Mouse (Mus musculus) cerebellum, postnatal 10 days (tissue): ENCODE measurements around the gene Aatk.
A peak's percentile ranks its signal among the peaks of the same experiment; 100 is the strongest.

Experiments used
- DNase-seq, 2 experiments: peaks; one replicate each; pipeline ENCODE4 v3.0.0; 2021; ENCODE audit warnings: mixed read lengths in 2 of 2

Gene Aatk

GRCm38 (mm10) chr11:120051124-120051811 is 4.3 kb upstream of the Aatk start:
- peak; percentile 86 to 91 for DNase-seq

GRCm38 (mm10) chr11:120049067-120049466 is 2.1 kb upstream of the Aatk start:
- no peak for DNase-seq

GRCm38 (mm10) chr11:120048252-120048556 is 1.2 kb upstream of the Aatk start:
- DNase-seq, result peak; percentile 88 to 90

GRCm38 (mm10) chr11:120047531-120048251 is 724 bp upstream of the Aatk start:
- DNase-seq, result peak; percentile 64 to 72

GRCm38 (mm10) chr11:120045839-120046552 is 971 bp downstream of the Aatk start:
- peak; percentile 83 to 84 for DNase-seq

- peak; percentile 45 to 50 for DNase-seq
These were observed 1.6 kb downstream of the Aatk start for GRCm38 (mm10) chr11:120045341-120045740.

GRCm38 (mm10) chr11:120042141-120042838 is 4.7 kb downstream of the Aatk start:
- peak; percentile 74 to 75 for DNase-seq

- peak; percentile 76 to 80 for DNase-seq
These were observed 5.5 kb downstream of the Aatk start for GRCm38 (mm10) chr11:120041191-120042123.

GRCm38 (mm10) chr11:120040440-120040839 is 6.5 kb downstream of the Aatk start:
- DNase-seq, result no peak

- DNase-seq, result peak in 1 of 2 experiments; percentile 50
These were observed 7.4 kb downstream of the Aatk start for GRCm38 (mm10) chr11:120039581-120039980.

GRCm38 (mm10) chr11:120034762-120035161 is 12.2 kb downstream of the Aatk start:
- DNase-seq, result no peak

- no peak for DNase-seq
These were observed 12.7 kb downstream of the Aatk start for GRCm38 (mm10) chr11:120034306-120034705.

GRCm38 (mm10) chr11:120033473-120033872 is 13.5 kb downstream of the Aatk start:
- DNase-seq, result peak in 1 of 2 experiments; percentile 26

GRCm38 (mm10) chr11:120032052-120032451 is 14.9 kb downstream of the Aatk start:
- peak in 1 of 2 experiments; percentile 30 for DNase-seq

GRCm38 (mm10) chr11:120030145-120030901 is 16.6 kb downstream of the Aatk start:
- peak; percentile 90 for DNase-seq

- DNase-seq, result peak; percentile 75 to 77
These were observed 17.4 kb downstream of the Aatk start for GRCm38 (mm10) chr11:120029431-120030144.

- DNase-seq, result no peak
These were observed 18.5 kb downstream of the Aatk start for GRCm38 (mm10) chr11:120028319-120029092.

GRCm38 (mm10) chr11:120026941-120027340 is 20.0 kb downstream of the Aatk start:
- DNase-seq, result peak; percentile 65 to 67

- peak; percentile 82 to 87 for DNase-seq
These were observed 24.1 kb downstream of the Aatk start for GRCm38 (mm10) chr11:120022841-120023240.

- peak; percentile 72 to 81 for DNase-seq
These were observed 24.8 kb downstream of the Aatk start for GRCm38 (mm10) chr11:120022216-120022615.
